Mouse (Mus musculus) myocyte (in vitro differentiated cells): ENCODE data around the gene Scmh1. TPM values are rescaled to one million over a fixed set of nuclear protein-coding genes. Genes with fewer than 3 reads are reported as not detected.
A peak's percentile ranks its signal among the peaks of the same experiment; 100 is the strongest.

Experiments used
- H3K27me3 ChIP-seq: one replicate; pipeline ENCODE4 v1.6.1; 2011; ENCODE audit not compliant: control insufficient read depth, insufficient read depth, insufficient read length
- H3K36me3 ChIP-seq: one replicate; pipeline ENCODE4 v1.6.1; 2011; ENCODE audit not compliant: control insufficient read depth, insufficient read depth
- H3K4me2 ChIP-seq: one replicate; pipeline ENCODE4 v1.6.1; 2011; ENCODE audit warnings: low read depth, control low read depth
- H3K4me3 ChIP-seq: one replicate; pipeline ENCODE4 v1.5.1; 2011; ENCODE audit warnings: mild to moderate bottlenecking, control low read depth, moderate library complexity
- H3K79me2 ChIP-seq: one replicate; pipeline ENCODE4 v1.6.1; 2011; ENCODE audit not compliant: control insufficient read depth, insufficient read depth
- H3ac ChIP-seq: one replicate; pipeline ENCODE4 v1.6.1; 2011; ENCODE audit not compliant: control insufficient read depth, insufficient read length
- CEBPB ChIP-seq: IDR thresholded peaks from 2 replicates; pipeline ENCODE4 v1.6.1; 2011; ENCODE audit warnings: mild to moderate bottlenecking, moderate library complexity; ENCODE audit not compliant: poor library complexity, insufficient read depth, severe bottlenecking
- E2F4 ChIP-seq: IDR thresholded peaks from one replicate; pipeline ENCODE4 v1.6.1; 2011; ENCODE audit warnings: mild to moderate bottlenecking, control low read depth, moderate library complexity; ENCODE audit not compliant: insufficient read depth
- MAX ChIP-seq: IDR thresholded peaks from one replicate; pipeline ENCODE4 v1.6.1; 2011; ENCODE audit warnings: low read depth, mild to moderate bottlenecking, control low read depth
- MYOD1 ChIP-seq, 3 experiments: IDR thresholded peaks; one replicate each; pipeline ENCODE4 v1.6.1; 2011; ENCODE audit warnings: control low read depth in 2 of 3, low read depth in 2 of 3, mild to moderate bottlenecking in 2 of 3, moderate library complexity in 1 of 3; ENCODE audit not compliant: insufficient read length in 2 of 3, control insufficient read depth in 1 of 3
- MYOG ChIP-seq, 3 experiments: IDR thresholded peaks; one replicate each; pipeline ENCODE4 v1.6.1; 2011; ENCODE audit warnings: control low read depth in 2 of 3, low read depth in 2 of 3, mild to moderate bottlenecking in 2 of 3; ENCODE audit not compliant: insufficient read length in 2 of 3, control insufficient read depth in 1 of 3, insufficient read depth in 1 of 3
- POLR2A ChIP-seq: IDR thresholded peaks from one replicate; pipeline ENCODE4 v1.6.1; 2011; ENCODE audit warnings: low read depth, mild to moderate bottlenecking, control low read depth, moderate library complexity; ENCODE audit not compliant: insufficient read length
- POLR2AphosphoS2 ChIP-seq: IDR thresholded peaks from one replicate; pipeline ENCODE4 v1.6.1; 2011; ENCODE audit warnings: low read depth, control low read depth; ENCODE audit not compliant: insufficient read length
- REST ChIP-seq: IDR thresholded peaks from one replicate; pipeline ENCODE4 v1.6.1; 2011; ENCODE audit warnings: mild to moderate bottlenecking, control low read depth, moderate library complexity; ENCODE audit not compliant: insufficient read depth, insufficient read length
- SRF ChIP-seq: IDR thresholded peaks from one replicate; pipeline ENCODE4 v1.6.1; 2011; ENCODE audit warnings: low read depth; ENCODE audit not compliant: control insufficient read depth, insufficient read length
- TCF12 ChIP-seq: IDR thresholded peaks from one replicate; pipeline ENCODE4 v1.6.1; 2011; ENCODE audit warnings: mild to moderate bottlenecking, control low read depth; ENCODE audit not compliant: poor library complexity, insufficient read depth, severe bottlenecking
- TCF3 ChIP-seq: IDR thresholded peaks from one replicate; pipeline ENCODE4 v1.6.1; 2011; ENCODE audit warnings: low read depth, control low read depth; ENCODE audit not compliant: insufficient read length
- USF1 ChIP-seq: IDR thresholded peaks from one replicate; pipeline ENCODE4 v1.6.1; 2011; ENCODE audit warnings: low read depth, mild to moderate bottlenecking, control low read depth, moderate library complexity
- polyA plus RNA-seq: library from polyadenylated mRNA; unstranded; fragments of >200 nt; fragmentation: generic; extraction: Trizol; gene quantifications from one replicate; pipeline ENCODE4 v1.2.1, GENCODE M21; 2012; ENCODE audit warnings: missing spikeins

Gene Scmh1
- polyA plus RNA-seq, 1 experiment: 27.4 TPM

- Histone ChIP-seq H3K27me3 (no peaks in the 10 kb centered on the region), H3K4me3 (no peak overlapping the region), H3K36me3 (peaks cover 11% of the 10 kb centered on the region), H3K79me2 (no peaks in the 10 kb centered on the region), H3ac (no peak overlapping the region), H3K4me2 (peak overlapping the region; percentile 63)
- no peak for TF ChIP-seq MYOD1 (IDR thresholded peaks at IDR 0.05; ENCODE audit: control insufficient read depth in 1 of 3, insufficient read length in 2 of 3, low read depth in 2 of 3)
- TF ChIP-seq POLR2AphosphoS2: no peak
- no peak for TF ChIP-seq POLR2A
- no peak for TF ChIP-seq REST
Measured at GRCm38 (mm10) chr4:120516491-120516890, 111.4 kb downstream of the Scmh1 start.

- Histone ChIP-seq H3K36me3 (peaks cover 14% of the 10 kb centered on the region), H3ac (no peak overlapping the region), H3K79me2 (no peaks in the 10 kb centered on the region), H3K4me3 (peak overlapping the region; percentile 4), H3K27me3 (no peaks in the 10 kb centered on the region), H3K4me2 (peak overlapping the region; percentile 63)
- TF ChIP-seq CEBPB: no peak
- no peak for TF ChIP-seq MYOG (IDR thresholded peaks at IDR 0.05; ENCODE audit: control insufficient read depth in 1 of 3, insufficient read depth in 1 of 3, insufficient read length in 2 of 3, low read depth in 2 of 3)
- no peak for TF ChIP-seq MAX
- TF ChIP-seq TCF12: no peak
- TF ChIP-seq MYOD1 (IDR thresholded peaks at IDR 0.05; ENCODE audit: control insufficient read depth in 1 of 3, insufficient read length in 2 of 3, low read depth in 2 of 3): no peak
- no peak for TF ChIP-seq REST
- TF ChIP-seq TCF3: no peak
- TF ChIP-seq POLR2A: no peak
- TF ChIP-seq E2F4: no peak
- TF ChIP-seq USF1: no peak
- no peak for TF ChIP-seq SRF
- no peak for TF ChIP-seq POLR2AphosphoS2
Measured at GRCm38 (mm10) chr4:120516907-120517306, 111.8 kb downstream of the Scmh1 start.

- Histone ChIP-seq H3K36me3 (peaks cover 16% of the 10 kb centered on the region), H3K4me3 (peak overlapping the region; percentile 4), H3K79me2 (no peaks in the 10 kb centered on the region), H3K27me3 (no peaks in the 10 kb centered on the region), H3ac (no peak overlapping the region), H3K4me2 (peak overlapping the region; percentile 63)
- peak; percentile 86 for TF ChIP-seq USF1
- no peak for TF ChIP-seq CEBPB
- no peak for TF ChIP-seq MYOG (IDR thresholded peaks at IDR 0.05; ENCODE audit: control insufficient read depth in 1 of 3, insufficient read depth in 1 of 3, insufficient read length in 2 of 3, low read depth in 2 of 3)
- no peak for TF ChIP-seq TCF12
Measured at GRCm38 (mm10) chr4:120517335-120517734, 112.3 kb downstream of the Scmh1 start.

GRCm38 (mm10) chr4:120521761-120522160, 116.7 kb downstream of the Scmh1 start:
- H3K36me3 ChIP-seq: peaks cover 29% of the 10 kb centered on the region
- no peaks in the 10 kb centered on the region for H3K79me2 ChIP-seq
- no peak overlapping the region for H3ac ChIP-seq
- H3K27me3 ChIP-seq: no peaks in the 10 kb centered on the region
- H3K4me3 ChIP-seq: no peak overlapping the region
- no peak overlapping the region for H3K4me2 ChIP-seq
- no peak for TF ChIP-seq TCF3
- TF ChIP-seq POLR2A: no peak
- TF ChIP-seq USF1: no peak
- no peak for TF ChIP-seq E2F4
- no peak for TF ChIP-seq MAX
- no peak for TF ChIP-seq MYOD1 (IDR thresholded peaks at IDR 0.05; ENCODE audit: control insufficient read depth in 1 of 3, insufficient read length in 2 of 3, low read depth in 2 of 3)

- Histone ChIP-seq H3K27me3 (no peaks in the 10 kb centered on the region), H3K4me2 (no peak overlapping the region), H3K4me3 (no peak overlapping the region), H3K79me2 (no peaks in the 10 kb centered on the region), H3ac (no peak overlapping the region), H3K36me3 (peaks cover 29% of the 10 kb centered on the region)
- TF ChIP-seq TCF3 (no peak), MAX (no peak), CEBPB (no peak), E2F4 (no peak), POLR2AphosphoS2 (no peak), POLR2A (no peak), MYOG (IDR thresholded peaks at IDR 0.05; ENCODE audit: control insufficient read depth in 1 of 3, insufficient read depth in 1 of 3, insufficient read length in 2 of 3, low read depth in 2 of 3) (no peak), USF1 (no peak), MYOD1 (IDR thresholded peaks at IDR 0.05; ENCODE audit: control insufficient read depth in 1 of 3, insufficient read length in 2 of 3, low read depth in 2 of 3) (no peak), REST (no peak), TCF12 (no peak), SRF (no peak)
Measured at GRCm38 (mm10) chr4:120522351-120522750, 117.3 kb downstream of the Scmh1 start.

- Histone ChIP-seq H3K27me3 (no peaks in the 10 kb centered on the region), H3K4me2 (no peak overlapping the region), H3K36me3 (peaks cover 29% of the 10 kb centered on the region), H3K4me3 (no peak overlapping the region), H3ac (no peak overlapping the region), H3K79me2 (no peaks in the 10 kb centered on the region)
- TF ChIP-seq E2F4 (no peak), SRF (no peak), MYOD1 (IDR thresholded peaks at IDR 0.05; ENCODE audit: control insufficient read depth in 1 of 3, insufficient read length in 2 of 3, low read depth in 2 of 3) (no peak), REST (no peak), POLR2AphosphoS2 (no peak), USF1 (no peak), CEBPB (no peak), TCF3 (no peak), MYOG (IDR thresholded peaks at IDR 0.05; ENCODE audit: control insufficient read depth in 1 of 3, insufficient read depth in 1 of 3, insufficient read length in 2 of 3, low read depth in 2 of 3) (no peak), POLR2A (no peak), MAX (no peak)
Measured at GRCm38 (mm10) chr4:120523092-120523491, 118.0 kb downstream of the Scmh1 start.
